ENCODE assay signal across 8 mouse cellular contexts in the genomic region with DNA sequence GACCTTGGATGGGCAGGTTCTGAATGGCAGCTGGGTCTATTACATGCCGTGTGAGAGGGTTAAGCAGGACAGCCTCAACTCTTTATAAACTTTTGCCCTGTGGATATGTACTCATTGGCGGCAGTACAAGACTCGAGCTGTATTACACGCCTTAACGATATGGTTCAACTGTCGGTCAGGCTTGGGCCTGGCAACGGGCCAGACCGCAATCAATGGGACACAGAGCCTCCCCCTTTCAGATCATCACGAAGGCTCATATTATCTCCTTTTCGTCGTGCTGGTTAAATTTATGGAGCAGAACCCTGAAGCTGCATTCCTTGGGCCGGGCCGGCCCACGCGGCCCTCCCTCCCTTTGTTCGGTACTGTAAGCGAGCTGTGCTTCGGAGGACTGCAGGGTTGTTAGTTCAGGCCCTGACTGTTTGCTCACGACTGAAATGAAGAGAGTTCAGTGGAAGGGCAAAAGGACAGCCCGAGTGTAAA.
DNase-seq lines count a peak whose midpoint lies in the region; ATAC-seq and TF ChIP-seq lines count a peak whose summit lies in the region.

No protein-coding gene starts in this region.

- TF ChIP-seq CTCF in G1E (IDR thresholded peaks at IDR 0.05; ENCODE audit: low read depth, low read length): no peak
- no peak for TF ChIP-seq CTCF in liver, embryonic 14.5 days (IDR thresholded peaks at IDR 0.05; ENCODE audit: low read depth)

- peaks cover 49% of the 10 kb centered on the region for H3K36me3 ChIP-seq in G1E (replicated peaks)
- no peaks in the 10 kb centered on the region; the same call in 1 of the 2 replicates for H3K36me3 ChIP-seq in intestine, embryonic 14.5 days (ENCODE audit: control insufficient read depth, insufficient read depth, low read length)
- no peaks in the 10 kb centered on the region for H3K36me3 ChIP-seq in liver, embryonic 14.5 days (replicated peaks; ENCODE audit: control insufficient read depth, insufficient read depth, low read depth)
- no peaks in the 10 kb centered on the region for H3K36me3 ChIP-seq in neural tube, embryonic 12.5 days

- 3% methylated on average over 20 of the region's 20 CpGs for WGBS in intestine, embryonic 14.5 days
- WGBS in liver, embryonic 14.5 days (ENCODE audit: insufficient replicate concordance): 61% methylated on average over 20 of the region's 20 CpGs
- WGBS in neural tube, embryonic 12.5 days: 14% methylated on average over 20 of the region's 20 CpGs

- H3K4me2 ChIP-seq in intestine, embryonic 14.5 days (ENCODE audit: low read length): peak overlapping the region; percentile 25
- no peak overlapping the region for H3K4me2 ChIP-seq in liver, embryonic 14.5 days (ENCODE audit: low read depth)
- H3K4me2 ChIP-seq in neural tube, embryonic 12.5 days (replicated peaks): peak overlapping the region; percentile 26

- ATAC-seq in G1E (ENCODE audit: extremely low read depth, insufficient number of reproducible peaks, low FRiP score, poor library complexity, severe bottlenecking): no peak
- ATAC-seq in intestine, embryonic 14.5 days (replicated peaks; ENCODE audit: low FRiP score, low TSS enrichment, low read depth): peak; percentile 91
- peak; percentile 73 for ATAC-seq in liver, embryonic 14.5 days (ENCODE audit: insufficient read depth)
- peak; percentile 89 for ATAC-seq in neural tube, embryonic 12.5 days (ENCODE audit: low FRiP score, low read depth)
- ATAC-seq in CD4-positive, CD25-positive, alpha-beta regulatory T cell, adult 4 months: no peak

- H3K4me1 ChIP-seq in G1E (ENCODE audit: insufficient read depth, low read depth, low read length): peaks cover 26% of the 10 kb centered on the region
- H3K4me1 ChIP-seq in intestine, embryonic 14.5 days (replicated peaks; ENCODE audit: control insufficient read depth, insufficient read depth, low read length): peaks cover 53% of the 10 kb centered on the region
- H3K4me1 ChIP-seq in liver, embryonic 14.5 days (replicated peaks; ENCODE audit: control insufficient read depth in 2 of 2, insufficient read depth in 2 of 2, low read length in 1 of 2): peaks cover 20 to 39% of the 10 kb centered on the region in 2 experiments; a peak in 3 of 4 replicates
- H3K4me1 ChIP-seq in neural tube, embryonic 12.5 days: peaks cover 42% of the 10 kb centered on the region

- peak overlapping the region; percentile 95 for H3K27ac ChIP-seq in intestine, embryonic 14.5 days (ENCODE audit: low read depth)
- peak overlapping the region; percentile 6; the same call in 1 of the 2 replicates for H3K27ac ChIP-seq in liver, embryonic 14.5 days
- H3K27ac ChIP-seq in neural tube, embryonic 12.5 days: peak overlapping the region; percentile 88

- H3K9me3 ChIP-seq in G1E (replicated peaks): no peaks in the 10 kb centered on the region
- H3K9me3 ChIP-seq in intestine, embryonic 14.5 days (ENCODE audit: control insufficient read depth, low read length): no peaks in the 10 kb centered on the region
- no peaks in the 10 kb centered on the region for H3K9me3 ChIP-seq in liver, embryonic 14.5 days (ENCODE audit: control insufficient read depth, low read length)
- no peaks in the 10 kb centered on the region for H3K9me3 ChIP-seq in neural tube, embryonic 12.5 days

- H3K4me3 ChIP-seq in G1E (ENCODE audit: low read depth, low read length): no peak overlapping the region
- no peak overlapping the region for H3K4me3 ChIP-seq in intestine, embryonic 14.5 days (ENCODE audit: low read depth, low read length)
- no peak overlapping the region for H3K4me3 ChIP-seq in liver, embryonic 14.5 days (ENCODE audit: insufficient read depth in 1 of 2, low read depth in 2 of 2, low read length in 2 of 2)
- no peak overlapping the region for H3K4me3 ChIP-seq in neural tube, embryonic 12.5 days

- peak; percentile 65 for TF ChIP-seq EP300 in liver, embryonic 14.5 days (IDR thresholded peaks at IDR 0.05; ENCODE audit: low read depth)

- peak; percentile 32 for DNase-seq in G1E (ENCODE audit: low spot score)
- peak; percentile 75 for DNase-seq in adrenal gland, postnatal 14 days
- DNase-seq in forelimb bud, embryonic 11.5 days (ENCODE audit: low read depth, low spot score): peak; percentile 48
- peak; percentile 94 for DNase-seq in intestine, embryonic 14.5 days (ENCODE audit: low spot score)
- peak in 2 of 3 experiments; percentile 26 to 36 for DNase-seq in liver, embryonic 14.5 days (ENCODE audit: low read depth in 3 of 3, low spot score in 3 of 3)
- DNase-seq in cerebellum, postnatal 36 days: no peak

- H3K27me3 ChIP-seq in G1E (ENCODE audit: insufficient read depth, low read length): no peaks in the 10 kb centered on the region
- H3K27me3 ChIP-seq in intestine, embryonic 14.5 days (replicated peaks; ENCODE audit: control insufficient read depth, insufficient read depth, low read length): no peaks in the 10 kb centered on the region
- no peaks in the 10 kb centered on the region for H3K27me3 ChIP-seq in liver, embryonic 14.5 days (ENCODE audit: control insufficient read depth, insufficient read depth, low read length)
- H3K27me3 ChIP-seq in neural tube, embryonic 12.5 days (replicated peaks): no peaks in the 10 kb centered on the region

- no peak overlapping the region for H3K9ac ChIP-seq in intestine, embryonic 14.5 days (ENCODE audit: low read length)
- no peak overlapping the region for H3K9ac ChIP-seq in liver, embryonic 14.5 days (replicated peaks)
- H3K9ac ChIP-seq in neural tube, embryonic 12.5 days: no peak overlapping the region

Comparison
In these comparisons a context has a peak if more than half of its experiments do, and no peak if none do; other contexts are left out.
1. ATAC-seq: peak in intestine, embryonic 14.5 days (single experiment), liver, embryonic 14.5 days (single experiment) and neural tube, embryonic 12.5 days (single experiment); none in G1E (single experiment) and CD4-positive, CD25-positive, alpha-beta regulatory T cell, adult 4 months (single experiment).
2. DNase-seq: peak in G1E (single experiment), adrenal gland, postnatal 14 days (single experiment), forelimb bud, embryonic 11.5 days (single experiment), intestine, embryonic 14.5 days (single experiment) and liver, embryonic 14.5 days (2 of 3); none in cerebellum, postnatal 36 days (0 of 2).
3. H3K27ac ChIP-seq: peak in every context shown above with its lines; median percentile 95 in intestine, embryonic 14.5 days; 88 in neural tube, embryonic 12.5 days; 6 in liver, embryonic 14.5 days.